Mouse (Mus musculus): ENCODE measurements at regions not wholly inside any gene's neighbourhood (a gene's known extent, or its start where the extent isn't known, plus 50 kb on each side); places are given as distances from the start of the nearest gene placed in this dataset.
"Not testable (repeated sequence)": the region's sequence is repeated elsewhere in the genome, so short reads cannot be mapped to it uniquely, and the experiment has no call there.

DNA sequence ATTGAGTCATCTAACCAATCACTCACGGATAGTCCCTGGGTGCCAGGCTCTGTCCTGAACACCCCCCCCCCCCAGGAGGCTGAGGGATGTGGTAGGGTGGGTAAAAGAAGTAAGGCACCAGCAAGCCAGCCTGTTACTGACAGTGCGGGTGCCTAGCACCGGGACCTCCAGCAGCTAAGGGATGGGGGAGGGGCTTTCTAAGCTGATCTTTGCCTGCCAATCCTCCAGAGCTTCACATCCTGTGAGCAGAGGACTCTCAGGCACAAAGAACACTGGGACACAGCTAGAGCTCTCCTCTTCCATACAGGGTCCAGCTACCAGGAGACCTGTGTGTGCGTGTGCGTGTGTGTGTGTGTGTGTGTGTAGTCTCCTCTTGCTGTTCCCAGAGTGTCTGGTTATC lies 215.9 kb downstream of the Matn1 start:
- DNase-seq (ENCODE audit: low spot score) = no peak

GRCm38 (mm10) chr4:131161501-131161900 lies 217.3 kb downstream of the Matn1 start:
- DNase-seq (ENCODE audit: low spot score) = no peak

GRCm38 (mm10) chr4:131163782-131164315 lies 219.7 kb downstream of the Matn1 start:
- DNase-seq (ENCODE audit: low spot score) = no peak

GRCm38 (mm10) chr4:131166574-131167270 lies 222.5 kb downstream of the Matn1 start:
- DNase-seq (ENCODE audit: low spot score) = no peak

GRCm38 (mm10) chr4:131167921-131168320 lies 223.7 kb downstream of the Matn1 start:
- no peak for DNase-seq (ENCODE audit: low spot score)

GRCm38 (mm10) chr4:131173783-131174460 lies 229.7 kb downstream of the Matn1 start:
- no peak for DNase-seq (ENCODE audit: low spot score)

DNA sequence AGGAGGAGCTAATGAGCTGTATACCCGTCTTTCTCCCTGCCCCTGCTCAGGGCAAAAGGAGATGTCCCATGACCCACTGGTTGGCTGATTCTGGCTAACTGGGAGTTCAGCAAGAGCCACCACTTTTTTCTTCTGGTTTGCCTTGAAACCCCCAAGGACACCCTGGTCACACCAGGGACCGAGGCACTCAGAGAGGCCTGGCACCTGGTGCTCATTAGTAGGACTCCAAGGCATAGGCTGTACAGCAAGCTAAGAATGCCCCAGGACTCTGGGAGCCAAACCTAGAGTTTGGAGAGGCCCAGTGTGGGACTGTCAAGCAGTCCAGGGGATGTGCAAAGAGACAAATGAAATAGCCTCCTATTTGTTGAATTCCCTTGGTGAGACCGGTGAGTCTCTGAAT lies 232.5 kb downstream of the Matn1 start:
- DNase-seq (ENCODE audit: low spot score) = no peak

GRCm38 (mm10) chr4:131177889-131178288 lies 233.7 kb downstream of the Matn1 start:
- no peak for DNase-seq (ENCODE audit: low spot score)

GRCm38 (mm10) chr4:131178642-131179041 lies 234.5 kb downstream of the Matn1 start:
- DNase-seq (ENCODE audit: low spot score) = not testable (repeated sequence)

GRCm38 (mm10) chr4:131188066-131188465 lies 243.9 kb downstream of the Matn1 start:
- DNase-seq (ENCODE audit: low spot score) = no peak

- no peak for DNase-seq (ENCODE audit: low spot score)
Measured at GRCm38 (mm10) chr4:131191106-131191880, 247.1 kb downstream of the Matn1 start.

GRCm38 (mm10) chr4:131193900-131194419 lies 249.8 kb downstream of the Matn1 start:
- no peak for DNase-seq (ENCODE audit: low spot score)

DNA sequence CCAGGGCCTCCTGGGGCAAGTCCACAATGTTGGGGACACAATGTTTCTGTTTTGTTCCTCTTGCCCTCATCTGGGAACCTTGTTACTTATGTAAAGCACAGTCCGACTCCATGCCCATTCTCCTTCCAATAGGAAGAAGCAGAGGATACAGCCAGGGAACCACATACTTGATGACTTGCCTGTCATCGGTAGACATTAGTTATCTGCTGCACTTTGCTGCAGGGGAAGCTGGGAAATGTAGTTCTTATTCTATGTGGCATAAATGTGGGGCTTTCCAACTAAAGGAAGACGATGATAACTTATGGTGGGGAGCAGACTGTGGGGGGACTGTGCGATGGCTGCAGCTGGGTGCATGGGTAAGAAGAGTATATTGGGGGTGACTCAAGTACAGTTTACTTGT lies 252.0 kb downstream of the Matn1 start:
- no peak for DNase-seq (ENCODE audit: low spot score)

DNA sequence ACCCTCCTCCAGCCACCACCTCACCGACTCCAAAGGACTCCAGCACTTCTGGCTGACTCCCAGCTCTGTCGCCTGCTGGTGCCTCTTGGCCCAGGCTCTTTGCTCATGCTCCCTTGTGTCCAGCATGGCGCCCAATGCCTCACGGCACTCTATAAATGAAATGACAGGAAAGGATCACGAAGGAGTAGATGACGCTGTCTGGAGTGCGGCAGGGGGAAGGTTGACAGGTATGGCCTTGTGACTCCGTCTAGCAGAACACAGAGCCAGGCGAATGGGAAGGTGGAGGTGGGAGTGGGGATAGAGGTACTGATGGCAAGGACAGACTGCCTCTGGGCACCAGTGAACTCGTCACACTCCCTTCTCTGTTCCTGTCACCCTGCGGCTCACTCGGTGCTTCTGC lies 259.5 kb downstream of the Matn1 start:
- DNase-seq (ENCODE audit: low spot score) = no peak

- no peak for DNase-seq (ENCODE audit: low spot score)
Measured at GRCm38 (mm10) chr4:131204722-131205121, 260.5 kb downstream of the Matn1 start.

DNA sequence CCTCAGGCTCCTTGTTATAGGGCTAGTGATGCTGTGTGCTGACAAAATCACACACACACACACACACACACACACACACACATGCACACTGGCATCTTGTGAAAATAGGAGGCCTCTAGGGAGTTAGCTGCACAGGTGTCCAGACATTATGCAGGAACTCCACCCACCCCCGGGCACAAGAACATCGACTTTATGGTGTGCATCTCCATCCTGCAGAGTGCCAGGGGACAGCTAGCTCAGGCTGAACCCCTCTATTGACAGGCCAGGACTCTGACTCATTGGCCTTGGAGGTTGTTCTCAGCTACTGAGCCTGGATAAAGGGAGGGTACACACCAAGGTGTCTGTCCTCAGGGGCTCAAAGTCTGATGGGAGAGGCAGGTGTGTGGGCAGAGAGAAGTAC lies 260.9 kb downstream of the Matn1 start:
- DNase-seq (ENCODE audit: low spot score) = no peak

DNA sequence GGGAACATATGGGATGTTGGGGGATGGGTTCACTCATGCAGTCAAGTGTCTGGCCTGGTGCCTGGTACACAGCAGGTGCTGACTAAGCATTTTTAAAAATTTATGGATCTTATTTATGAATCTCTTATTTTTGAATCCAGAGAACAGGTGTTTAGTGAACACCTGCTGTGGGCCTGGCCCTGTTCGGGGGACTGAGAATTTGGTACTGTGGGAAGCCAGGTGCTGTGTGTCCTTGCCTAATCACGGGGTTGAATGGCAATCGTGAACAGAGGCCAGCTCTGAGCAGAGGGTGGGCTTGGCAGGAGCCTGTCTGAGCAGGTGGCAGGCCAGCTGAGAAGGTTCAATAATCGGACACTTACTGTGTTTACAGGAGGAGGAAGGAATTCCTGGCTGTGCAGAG lies 261.5 kb downstream of the Matn1 start:
- DNase-seq (ENCODE audit: low spot score) = no peak

DNA sequence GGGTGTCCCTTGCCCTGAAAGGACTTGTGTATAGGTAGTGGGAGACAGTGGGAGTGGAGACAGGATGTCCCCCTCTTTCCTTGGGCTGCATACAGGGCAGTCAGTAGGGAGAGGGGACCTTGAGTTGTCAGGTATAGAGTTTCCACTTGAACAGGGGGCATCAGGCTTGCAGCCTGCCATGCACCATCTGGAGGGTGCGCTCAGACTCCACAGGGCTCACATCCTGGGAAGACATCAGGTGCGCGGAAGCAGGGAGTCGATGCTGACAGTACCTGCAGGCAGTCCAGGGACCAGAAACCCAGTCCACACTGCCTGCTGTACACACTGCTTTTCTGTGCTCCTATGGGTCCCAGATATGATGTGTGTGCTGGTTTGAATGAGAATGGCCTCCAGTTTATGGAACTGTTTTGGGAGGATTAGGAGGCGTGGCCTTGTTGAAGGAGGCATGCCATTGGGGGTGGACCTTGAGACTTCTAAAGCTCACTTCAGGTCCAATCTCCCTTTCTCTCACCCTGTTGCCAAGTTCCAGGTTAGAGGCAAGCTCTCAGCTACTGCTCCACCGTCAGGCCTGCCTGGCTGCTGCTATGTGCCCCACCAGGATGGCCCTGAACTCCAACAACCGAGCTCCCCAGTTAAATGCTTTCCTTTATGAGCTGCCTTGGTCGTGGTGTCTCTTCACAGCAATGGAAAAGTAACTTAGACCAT lies 262.1 kb downstream of the Matn1 start:
- DNase-seq (ENCODE audit: low spot score) = no peak

DNA sequence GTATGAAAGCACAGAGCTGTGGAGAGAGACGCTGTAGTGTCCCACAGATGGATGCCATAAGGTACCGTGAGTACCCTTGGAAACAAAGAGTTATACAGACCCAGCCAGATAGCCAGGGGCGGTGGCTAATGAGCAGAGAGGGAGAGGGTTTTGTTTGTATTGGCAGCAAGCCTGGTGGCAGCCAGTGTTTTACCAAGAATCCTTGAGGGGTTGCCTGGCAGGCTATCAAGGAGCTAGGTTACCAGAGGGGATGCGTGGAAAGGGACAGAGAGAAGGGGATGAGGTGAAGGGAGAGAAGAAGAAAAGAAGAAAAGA lies 262.7 kb downstream of the Matn1 start:
- DNase-seq (ENCODE audit: low spot score) = no peak

GRCm38 (mm10) chr4:131207249-131207648 lies 263.1 kb downstream of the Matn1 start:
- no peak for DNase-seq (ENCODE audit: low spot score)

GRCm38 (mm10) chr4:131208166-131208565 lies 264.0 kb downstream of the Matn1 start:
- DNase-seq (ENCODE audit: low spot score) = no peak

DNA sequence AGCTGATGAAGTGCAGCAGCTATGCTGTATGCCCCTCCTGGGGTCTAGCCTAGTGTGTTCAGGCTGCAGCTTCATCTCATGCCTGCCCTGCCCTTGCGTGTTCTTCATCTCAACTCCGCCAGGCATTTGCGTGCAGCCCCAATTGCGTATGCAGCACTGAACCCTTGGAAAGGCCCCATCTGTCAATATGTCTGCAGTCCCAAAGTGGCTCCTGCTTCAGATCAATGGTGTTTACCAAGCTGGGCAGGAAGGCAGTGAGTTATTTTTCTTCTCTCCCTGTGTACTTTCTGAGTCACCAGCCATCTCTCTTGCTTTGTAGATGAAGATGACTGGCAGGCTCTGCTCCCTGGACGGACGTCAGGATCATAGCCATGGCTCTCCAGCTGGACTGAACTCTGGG lies 264.5 kb downstream of the Matn1 start:
- no peak for DNase-seq (ENCODE audit: low spot score)

All from ovary, postnatal 36 days (tissue).